Mouse (Mus musculus): ENCODE data around the gene Spty2d1. TPM values are rescaled to one million over a fixed set of nuclear protein-coding genes. Genes with fewer than 3 reads are reported as not detected.

The Spty2d1 gene
- polyA plus RNA-seq (2015; fragmentation: Nextera tagmentation; extraction: Ambion mirVana), result 11.5 and 12.2 TPM in 2 replicates

DNA sequence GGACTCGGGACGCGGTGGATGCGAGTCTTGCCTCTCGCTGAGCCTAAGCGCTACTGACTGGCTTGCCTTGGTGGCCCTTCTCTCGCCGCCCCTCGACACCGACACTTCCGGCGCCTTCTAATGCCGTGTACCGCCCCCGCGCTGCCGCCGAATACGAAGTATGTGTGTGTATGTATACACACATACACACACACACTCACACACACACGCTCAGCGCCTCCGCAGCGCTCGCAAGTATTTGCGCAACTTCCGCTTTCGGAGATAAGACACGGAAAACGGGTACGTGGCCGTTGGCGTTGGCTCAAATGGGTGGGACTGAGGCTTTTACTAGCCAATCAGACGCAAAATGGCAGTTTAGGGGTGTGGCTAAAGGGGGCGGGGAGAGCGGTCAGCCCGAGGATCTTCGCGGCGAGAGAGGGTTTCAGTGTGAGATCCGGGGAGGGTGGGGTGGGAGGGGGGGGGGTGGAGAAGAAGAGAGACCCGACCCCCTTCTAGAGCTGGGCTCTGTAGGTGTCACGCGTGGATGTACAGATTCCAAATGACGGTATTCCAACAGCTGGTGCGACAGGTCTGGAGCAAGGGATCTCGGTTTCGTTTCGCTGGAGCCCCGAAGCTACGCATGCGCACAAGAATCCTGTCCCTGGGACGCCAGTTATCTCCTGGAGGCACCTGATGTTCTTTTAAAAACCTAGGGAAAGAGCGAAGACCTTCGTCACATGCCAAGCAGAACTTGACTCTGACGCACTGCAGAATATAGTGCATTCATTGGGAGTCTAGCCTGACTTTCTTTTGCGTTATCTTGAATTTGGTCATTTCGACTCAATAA is at the start of gene Spty2d1:
Spty2d1 (minus strand) TSS at position 244 of the 826 bp plus-strand sequence.
- peaks cover 54% of the 10 kb centered on the region for H3K4me1 ChIP-seq
- H3K9ac ChIP-seq (replicated peaks), result peak within 1 kb of the TSS; percentile 56
- ATAC-seq (replicated peaks), result peak; percentile 96
- no peaks in the 10 kb centered on the region for H3K9me3 ChIP-seq
- peak within 1 kb of the TSS; percentile 74 for H3K4me3 ChIP-seq
- no peaks in the 10 kb centered on the region for H3K27me3 ChIP-seq
- H3K27ac ChIP-seq (replicated peaks), result peak within 1 kb of the TSS; percentile 89
- no peaks in the 10 kb centered on the region for H3K36me3 ChIP-seq
- under 1% methylated on average over 57 of the region's 57 CpGs for WGBS
- H3K4me2 ChIP-seq (replicated peaks), result peak within 1 kb of the TSS; percentile 86

DNA sequence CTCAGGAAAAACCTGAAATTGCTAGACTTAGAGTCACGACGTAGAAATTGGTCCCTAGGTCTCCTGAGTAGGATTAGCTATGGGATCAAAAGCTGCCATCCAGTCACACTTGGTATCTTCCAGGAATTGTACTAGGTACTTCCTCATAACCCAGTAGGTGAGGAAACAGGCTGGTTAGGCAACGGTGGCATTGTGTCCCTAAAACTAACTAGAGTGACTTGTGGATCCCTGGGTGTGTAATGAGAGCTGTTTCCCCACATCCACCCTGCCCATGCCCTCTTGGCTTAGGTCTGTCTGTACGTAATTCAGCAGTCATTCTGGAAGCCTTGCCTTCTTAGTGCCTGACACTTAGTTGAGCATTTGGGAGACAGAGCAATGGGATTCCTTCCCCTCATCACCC is 48.1 kb upstream of the Spty2d1 start:
- WGBS, result 88% methylated on average over 4 of the region's 4 CpGs
- H3K4me1 ChIP-seq, result peaks cover 16% of the 10 kb centered on the region
- H3K4me2 ChIP-seq (replicated peaks), result no peak overlapping the region
- no peak overlapping the region for H3K9ac ChIP-seq (replicated peaks)
- no peak overlapping the region for H3K27ac ChIP-seq (replicated peaks)
- H3K36me3 ChIP-seq, result no peaks in the 10 kb centered on the region
- H3K9me3 ChIP-seq, result no peaks in the 10 kb centered on the region
- no peak for ATAC-seq (replicated peaks)
- no peak overlapping the region for H3K4me3 ChIP-seq
- H3K27me3 ChIP-seq, result no peaks in the 10 kb centered on the region

- ATAC-seq (replicated peaks), result no peak
- no peaks in the 10 kb centered on the region for H3K27me3 ChIP-seq
- no peaks in the 10 kb centered on the region for H3K9me3 ChIP-seq
- no peak overlapping the region for H3K4me3 ChIP-seq
- H3K4me2 ChIP-seq (replicated peaks), result no peak overlapping the region
- peaks cover 19% of the 10 kb centered on the region for H3K4me1 ChIP-seq
- no peak overlapping the region for H3K9ac ChIP-seq (replicated peaks)
- WGBS, result 83% methylated on average over 9 of the region's 9 CpGs
- H3K36me3 ChIP-seq, result no peaks in the 10 kb centered on the region
- H3K27ac ChIP-seq (replicated peaks), result no peak overlapping the region
These were observed 47.5 kb upstream of the Spty2d1 start for GRCm38 (mm10) chr7:47055744-47056143.

DNA sequence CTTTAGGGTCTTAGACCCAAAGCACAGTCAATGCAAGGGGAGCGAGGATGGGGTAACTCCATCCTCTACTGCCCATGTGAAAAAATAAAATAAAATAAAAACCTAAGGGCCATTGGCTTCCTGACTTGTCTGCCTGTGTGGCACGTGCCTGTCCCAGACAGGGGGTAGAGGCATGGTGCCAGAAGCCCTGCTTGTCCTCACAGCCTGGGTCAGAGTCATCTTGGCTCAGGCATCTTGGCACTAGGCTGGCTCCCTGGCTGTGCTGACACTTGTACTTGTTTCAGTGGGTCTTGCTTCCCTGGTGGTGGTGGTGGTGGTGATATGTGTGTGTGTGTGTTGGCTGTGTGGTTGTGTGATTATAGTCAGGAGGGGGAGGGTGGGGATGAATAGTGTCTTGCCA is 46.5 kb upstream of the Spty2d1 start:
- no peak overlapping the region for H3K27ac ChIP-seq (replicated peaks)
- peaks cover 23% of the 10 kb centered on the region for H3K4me1 ChIP-seq
- no peak for ATAC-seq (replicated peaks)
- no peaks in the 10 kb centered on the region for H3K36me3 ChIP-seq
- no peak overlapping the region for H3K4me2 ChIP-seq (replicated peaks)
- H3K9ac ChIP-seq (replicated peaks), result no peak overlapping the region
- no peaks in the 10 kb centered on the region for H3K27me3 ChIP-seq
- 77% methylated on average over 2 of the region's 2 CpGs for WGBS
- H3K4me3 ChIP-seq, result no peak overlapping the region
- H3K9me3 ChIP-seq, result no peaks in the 10 kb centered on the region

DNA sequence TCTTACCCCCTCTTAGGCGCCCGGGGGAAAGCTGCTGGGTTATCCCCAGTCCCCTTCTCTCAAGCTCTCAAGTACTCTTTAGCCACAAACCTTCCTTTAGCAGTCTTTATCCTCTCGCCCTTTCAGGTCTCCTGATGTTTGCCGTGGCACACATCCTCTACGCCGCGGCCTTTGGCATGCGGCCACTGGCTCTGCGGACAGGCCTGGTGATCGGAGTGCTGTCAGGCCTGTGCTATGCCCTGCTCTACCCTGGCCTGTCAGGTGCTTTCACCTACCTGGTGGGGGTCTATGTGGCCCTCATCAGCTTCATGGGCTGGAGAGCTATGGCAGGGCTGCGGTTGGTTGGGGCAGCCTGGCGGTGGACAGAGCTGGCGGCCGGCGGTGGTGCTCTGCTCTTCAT is 45.1 kb upstream of the Spty2d1 start:
- WGBS, result 92% methylated on average over 15 of the region's 15 CpGs
- H3K9ac ChIP-seq (replicated peaks), result no peak overlapping the region
- no peak for ATAC-seq (replicated peaks)

GRCm38 (mm10) chr7:47052276-47052675 is 44.1 kb upstream of the Spty2d1 start:
- Histone ChIP-seq H3K4me2 (replicated peaks) (peak overlapping the region; percentile 70), H3K4me3 (no peak overlapping the region), H3K27ac (replicated peaks) (no peak overlapping the region; the same call in 1 of the 2 replicates), H3K27me3 (peaks cover 4% of the 10 kb centered on the region; the same call in 1 of the 2 replicates), H3K4me1 (peaks cover 23% of the 10 kb centered on the region), H3K9me3 (no peaks in the 10 kb centered on the region), H3K9ac (replicated peaks) (no peak overlapping the region), H3K36me3 (no peaks in the 10 kb centered on the region)
- ATAC-seq (replicated peaks), result no peak
- 34% methylated on average over 3 of the region's 3 CpGs for WGBS

More for the DNA sequence above, 45.1 kb upstream of the Spty2d1 start:
- no peak overlapping the region for H3K4me3 ChIP-seq
- peaks cover 23% of the 10 kb centered on the region for H3K4me1 ChIP-seq
- no peak overlapping the region for H3K27ac ChIP-seq (replicated peaks)
- no peaks in the 10 kb centered on the region for H3K36me3 ChIP-seq
- peaks cover 4% of the 10 kb centered on the region; the same call in 1 of the 2 replicates for H3K27me3 ChIP-seq
- no peaks in the 10 kb centered on the region for H3K9me3 ChIP-seq
- no peak overlapping the region for H3K4me2 ChIP-seq (replicated peaks)

GRCm38 (mm10) chr7:47051404-47052151 is 43.4 kb upstream of the Spty2d1 start:
- Histone ChIP-seq H3K4me1 (peaks cover 23% of the 10 kb centered on the region), H3K4me2 (replicated peaks) (peak overlapping the region; percentile 70), H3K27me3 (peaks cover 4% of the 10 kb centered on the region; the same call in 1 of the 2 replicates), H3K4me3 (peak overlapping the region; percentile 80), H3K9me3 (no peaks in the 10 kb centered on the region), H3K27ac (replicated peaks) (peak overlapping the region; percentile 7; the same call in 1 of the 2 replicates), H3K9ac (replicated peaks) (peak overlapping the region; percentile 83), H3K36me3 (no peaks in the 10 kb centered on the region)
- WGBS, result 21% methylated on average over 1 of the region's 2 CpGs
- no peak for ATAC-seq (replicated peaks)

GRCm38 (mm10) chr7:47050766-47051165 is 42.6 kb upstream of the Spty2d1 start:
- Histone ChIP-seq H3K4me1 (peaks cover 23% of the 10 kb centered on the region), H3K9ac (replicated peaks) (peak overlapping the region; percentile 83), H3K9me3 (no peaks in the 10 kb centered on the region), H3K4me2 (replicated peaks) (peak overlapping the region; percentile 70), H3K4me3 (peak overlapping the region; percentile 80), H3K36me3 (no peaks in the 10 kb centered on the region), H3K27me3 (peaks cover 4% of the 10 kb centered on the region; the same call in 1 of the 2 replicates), H3K27ac (replicated peaks) (peak overlapping the region; percentile 92)
- WGBS, result 1% methylated on average over 34 of the region's 34 CpGs
- ATAC-seq (replicated peaks), result peak; percentile 72

- ATAC-seq (replicated peaks), result peak; percentile 99
- H3K36me3 ChIP-seq, result no peaks in the 10 kb centered on the region
These were observed 42.2 kb upstream of the Spty2d1 start, which contains the start of gene Tmem86a for GRCm38 (mm10) chr7:47050366-47050765. Gene Tmem86a, plus strand, starts transcription at chr7:47050601.

GRCm38 (mm10) chr7:47042823-47043490 is 34.7 kb upstream of the Spty2d1 start:
- H3K36me3 ChIP-seq, result no peaks in the 10 kb centered on the region
- no peaks in the 10 kb centered on the region for H3K9me3 ChIP-seq
- no peaks in the 10 kb centered on the region for H3K4me1 ChIP-seq
- ATAC-seq (replicated peaks), result no peak
- H3K9ac ChIP-seq (replicated peaks), result no peak overlapping the region
- no peak overlapping the region for H3K4me3 ChIP-seq
- H3K4me2 ChIP-seq (replicated peaks), result no peak overlapping the region
- H3K27ac ChIP-seq (replicated peaks), result no peak overlapping the region
- H3K27me3 ChIP-seq, result no peaks in the 10 kb centered on the region
- WGBS, result 41% methylated on average over 6 of the region's 6 CpGs

More at GRCm38 (mm10) chr7:47050366-47050765, 42.2 kb upstream of the Spty2d1 start, which contains the start of gene Tmem86a:
- Histone ChIP-seq H3K9ac (replicated peaks) (peak within 1 kb of the TSS; percentile 83), H3K4me2 (replicated peaks) (peak within 1 kb of the TSS; percentile 70), H3K4me1 (peaks cover 23% of the 10 kb centered on the region), H3K9me3 (no peaks in the 10 kb centered on the region), H3K27ac (replicated peaks) (peak within 1 kb of the TSS; percentile 92), H3K4me3 (peak within 1 kb of the TSS; percentile 80), H3K27me3 (peaks cover 4% of the 10 kb centered on the region; the same call in 1 of the 2 replicates)
- WGBS, result under 1% methylated on average over 33 of the region's 33 CpGs

DNA sequence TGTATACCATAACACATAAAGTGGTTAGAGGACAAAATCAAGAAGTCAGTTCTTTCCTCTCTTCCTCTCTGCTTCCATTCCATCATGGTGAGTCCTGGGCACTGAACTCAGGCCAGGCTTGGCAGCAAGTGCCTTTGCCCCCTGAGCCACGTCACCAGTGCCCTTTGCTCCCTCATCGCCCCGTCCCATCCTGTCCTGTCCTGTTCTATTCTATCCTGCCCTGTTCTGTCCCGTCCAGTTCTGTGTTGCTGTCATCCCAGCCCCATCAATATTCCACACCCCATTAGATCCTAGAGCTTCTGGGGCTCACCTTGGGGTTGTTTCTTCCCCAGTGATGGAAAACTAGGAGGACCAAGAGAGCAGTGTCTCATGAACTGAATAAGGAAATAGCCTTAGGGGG is 33.9 kb upstream of the Spty2d1 start:
- Histone ChIP-seq H3K27ac (replicated peaks) (no peak overlapping the region), H3K4me2 (replicated peaks) (no peak overlapping the region), H3K36me3 (no peaks in the 10 kb centered on the region), H3K4me1 (no peaks in the 10 kb centered on the region), H3K27me3 (no peaks in the 10 kb centered on the region), H3K9me3 (no peaks in the 10 kb centered on the region), H3K4me3 (no peak overlapping the region), H3K9ac (replicated peaks) (no peak overlapping the region)
- no peak for ATAC-seq (replicated peaks)
- WGBS, result 83% methylated on average over 4 of the region's 4 CpGs
